Mouse (Mus musculus) heart, postnatal 0 days (tissue): ENCODE measurements around the gene Nid2. TPM values are rescaled to one million over a fixed set of nuclear protein-coding genes. Genes with fewer than 3 reads are reported as not detected.

Experiments used
- ATAC-seq: fragments of 200-750 bp; cut with Nextera tagmentation; 2 replicates; pipeline ENCODE4 v1.8.0; 2017; ENCODE audit warnings: low read depth, moderate number of reproducible peaks, moderate library complexity; ENCODE audit not compliant: insufficient read depth
- DNase-seq: peaks from one replicate; pipeline ENCODE4 v3.0.0-alpha.2; 2016; ENCODE audit warnings: low spot score
- H3K27ac ChIP-seq: fragments of 300-500 bp; sonication (generic); 2 replicates; pipeline ENCODE4 v1.5.1; 2014; ENCODE audit warnings: low read depth, mild to moderate bottlenecking
- H3K27me3 ChIP-seq: fragments of 300-500 bp; sonication (generic); 2 replicates; pipeline ENCODE4 v1.6.1; 2014; ENCODE audit warnings: low read length, mixed read lengths; ENCODE audit not compliant: control insufficient read depth, insufficient read depth
- H3K36me3 ChIP-seq: fragments of 300-500 bp; sonication (generic); replicated peaks from 2 replicates; pipeline ENCODE4 v1.6.1; 2014; ENCODE audit warnings: low read length, mixed read lengths; ENCODE audit not compliant: control insufficient read depth, insufficient read depth
- H3K4me1 ChIP-seq: fragments of 300-500 bp; sonication (generic); 2 replicates; pipeline ENCODE4 v1.6.1; 2014; ENCODE audit warnings: antibody characterized with exemption; ENCODE audit not compliant: control insufficient read depth, insufficient read depth
- H3K4me2 ChIP-seq: fragments of 300-500 bp; sonication (generic); 2 replicates; pipeline ENCODE4 v1.6.1; 2014; ENCODE audit warnings: low read depth, mild to moderate bottlenecking, low read length, moderate library complexity
- H3K4me3 ChIP-seq: fragments of 300-500 bp; sonication (generic); 2 replicates; pipeline ENCODE4 v1.5.1; 2014; ENCODE audit warnings: low read depth, low read length
- H3K9ac ChIP-seq: fragments of 300-500 bp; sonication (generic); replicated peaks from 2 replicates; pipeline ENCODE4 v1.6.1; 2014; ENCODE audit warnings: low read depth, low read length, mixed read lengths
- H3K9me3 ChIP-seq: fragments of 300-500 bp; sonication (generic); replicated peaks from 2 replicates; pipeline ENCODE4 v1.6.1; 2016; ENCODE audit warnings: low read length; ENCODE audit not compliant: control insufficient read depth
- CTCF ChIP-seq: IDR thresholded peaks from 2 replicates; pipeline ENCODE4 v1.5.1; 2016; ENCODE audit warnings: antibody characterized with exemption, control low read depth, low read depth
- EP300 ChIP-seq: IDR thresholded peaks from 2 replicates; pipeline ENCODE4 v1.6.1; 2016; ENCODE audit warnings: antibody characterized with exemption, low read depth
- WGBS: fragments of 180-500 bp; shearing (Covaris S2); extraction: QIAGEN DNeasy Blood & Tissue Kit; methylation state at CpG from one replicate; pipeline ENCODE4 v1.1.7; 2014; 5-methylcytosine and 5-hydroxymethylcytosine counted together
- polyA plus RNA-seq: library from polyadenylated mRNA; unstranded; fragments of >200 nt; fragmentation: Nextera tagmentation; extraction: Ambion mirVana; gene quantifications from 2 replicates; pipeline ENCODE4 v1.2.1, GENCODE M21; 2015
- total RNA-seq: library from RNA; depleted of rRNA; stranded (reverse); fragments of >200 nt; gene quantifications from 2 replicates; pipeline ENCODE4 v1.2.3, GENCODE M21; 2014; ENCODE audit warnings: low replicate concordance; rRNA removed

Gene Nid2
- total and polyA plus RNA-seq, 2 experiments from 2014 or later = 47.7 to 79.7 TPM

DNA sequence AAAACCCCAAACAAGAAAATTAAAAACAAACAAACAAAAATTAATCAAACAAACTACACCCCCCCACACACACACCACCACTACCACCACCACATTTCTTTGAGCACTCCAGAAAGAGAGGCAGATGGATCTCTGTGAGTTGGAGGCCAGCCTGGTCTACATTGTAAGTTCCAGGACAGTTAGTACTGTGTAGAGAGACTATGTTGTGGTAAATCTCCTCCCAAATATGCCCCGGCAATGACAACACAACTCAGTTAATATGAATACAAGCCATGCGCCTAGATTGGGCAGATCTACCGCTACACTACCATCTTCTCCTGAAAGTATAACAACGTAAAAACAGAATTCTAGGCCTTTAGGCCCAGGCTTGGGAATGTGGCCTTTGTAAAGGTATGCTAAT, 109.2 kb downstream of the Nid2 start:
- DNase-seq (no peak), ATAC-seq (no peak)
- Histone ChIP-seq H3K9me3 (0 out of 2 replicates have a peak, but pooled peaks cover 5% of the 10 kb centered on the region), H3K4me2 (no peak overlapping the region), H3K4me1 (no peaks in the 10 kb centered on the region), H3K9ac (no peak overlapping the region), H3K27me3 (no peaks in the 10 kb centered on the region), H3K27ac (no peak overlapping the region), H3K36me3 (no peaks in the 10 kb centered on the region), H3K4me3 (no peak overlapping the region)
- TF ChIP-seq CTCF (no peak), EP300 (no peak)
- 95% methylated on average over 4 of the region's 4 CpGs for WGBS

Other genes with a start within 250 kb of the Nid2 start
- not detected in 2 replicates for gene Gm2244, start 201.3 kb upstream of the Nid2 start, total RNA-seq
- 0.18 and 0.23 TPM in 2 replicates for gene Gm2244, start 201.3 kb upstream of the Nid2 start, polyA plus RNA-seq
- gene Gm2237, start 166.1 kb upstream of the Nid2 start, total RNA-seq = 0.11 and 1.4 TPM in 2 replicates
- 1.2 and 1.3 TPM in 2 replicates for gene Gm2237, start 166.1 kb upstream of the Nid2 start, polyA plus RNA-seq
- gene Gm5458, start 148.7 kb upstream of the Nid2 start, total RNA-seq = not detected in 2 replicates
- not detected in 2 replicates for gene Gm5458, start 148.7 kb upstream of the Nid2 start, polyA plus RNA-seq
- gene Rtraf, start 72.6 kb downstream of the Nid2 start, total RNA-seq = 61.8 and 73.8 TPM in 2 replicates
- gene Rtraf, start 72.6 kb downstream of the Nid2 start, polyA plus RNA-seq = 177 and 183 TPM in 2 replicates
- 31.8 and 48.0 TPM in 2 replicates for gene Gng2, start 226.4 kb downstream of the Nid2 start, total RNA-seq
- 47.1 and 56.7 TPM in 2 replicates for gene Gng2, start 226.4 kb downstream of the Nid2 start, polyA plus RNA-seq